Mouse (Mus musculus): Measurements from ENCODE around the gene Cst8. TPM values are rescaled to one million over a fixed set of nuclear protein-coding genes. Genes with fewer than 3 reads are reported as not detected.

Cst8 gene
- polyA plus RNA-seq, 1 experiment from 2014 or later, result 0.68 TPM

DNA sequence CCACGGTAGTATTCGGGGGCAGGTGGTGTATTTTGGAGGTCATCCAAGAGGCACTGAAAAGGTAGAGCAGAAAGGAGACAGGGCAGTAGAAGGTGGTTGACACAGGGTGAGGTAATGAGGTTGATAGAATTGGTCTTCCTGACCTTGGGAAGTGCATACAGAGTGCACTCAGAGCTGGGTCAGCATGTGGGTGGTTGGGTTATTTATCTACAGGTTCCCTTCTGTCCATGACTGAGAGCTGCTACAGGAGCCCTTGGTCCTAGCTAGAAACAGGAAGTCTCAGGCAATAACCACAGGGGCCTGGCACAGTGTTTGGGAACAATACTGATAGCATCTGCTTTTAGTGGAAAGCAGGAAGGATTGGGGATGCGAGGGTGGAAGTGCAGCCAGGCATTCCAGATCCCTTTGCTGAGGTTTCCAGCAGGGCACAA is 2.9 kb downstream of the Cst8 start:
- H3K4me3 ChIP-seq (ENCODE audit: low read depth, low read length), result no peak overlapping the region
- H3K9ac ChIP-seq (replicated peaks; ENCODE audit: low read depth, low read length), result no peak overlapping the region
- H3K27me3 ChIP-seq (ENCODE audit: control insufficient read depth, insufficient read depth, low read length), result no peaks in the 10 kb centered on the region
- no peak overlapping the region for H3K4me2 ChIP-seq (replicated peaks; ENCODE audit: low read depth, low read length)
- 51% methylated on average over 3 of the region's 3 CpGs for WGBS
- H3K36me3 ChIP-seq (ENCODE audit: control insufficient read depth, insufficient read depth, low read length), result no peaks in the 10 kb centered on the region
- H3K4me1 ChIP-seq (ENCODE audit: control insufficient read depth, insufficient read depth, low read length), result no peaks in the 10 kb centered on the region
- no peak for ATAC-seq (ENCODE audit: insufficient number of reproducible peaks, insufficient read depth, low FRiP score, low read depth)
- no peak overlapping the region for H3K27ac ChIP-seq (ENCODE audit: low read length)
- no peaks in the 10 kb centered on the region for H3K9me3 ChIP-seq (ENCODE audit: control insufficient read depth, low read depth, low read length)

DNA sequence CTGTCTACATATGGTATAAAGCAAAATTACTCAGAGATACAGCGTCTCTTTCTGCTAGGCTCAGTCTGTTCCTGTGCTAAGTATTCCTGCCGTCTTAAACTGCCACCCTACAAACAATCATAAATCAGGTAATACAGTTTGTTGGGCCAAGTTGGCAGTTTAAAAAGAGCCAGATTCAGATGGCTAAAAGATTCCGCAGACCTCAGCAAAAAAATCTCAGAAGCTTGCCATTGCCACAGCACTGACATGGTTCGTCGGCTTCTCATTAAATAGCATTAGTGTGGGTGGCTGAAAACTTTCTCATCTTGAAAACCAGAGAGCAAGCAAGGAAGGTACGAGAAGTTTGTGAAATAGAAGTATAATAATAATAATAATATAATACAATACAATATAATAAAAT is 8.1 kb downstream of the Cst8 start:
- no peaks in the 10 kb centered on the region for H3K4me1 ChIP-seq (ENCODE audit: control insufficient read depth, insufficient read depth, low read length)
- H3K9ac ChIP-seq (replicated peaks; ENCODE audit: low read depth, low read length), result no peak overlapping the region
- H3K4me2 ChIP-seq (replicated peaks; ENCODE audit: low read depth, low read length), result no peak overlapping the region
- H3K9me3 ChIP-seq (ENCODE audit: control insufficient read depth, low read depth, low read length), result no peaks in the 10 kb centered on the region
- no peaks in the 10 kb centered on the region for H3K36me3 ChIP-seq (ENCODE audit: control insufficient read depth, insufficient read depth, low read length)
- H3K4me3 ChIP-seq (ENCODE audit: low read depth, low read length), result no peak overlapping the region
- no peak overlapping the region for H3K27ac ChIP-seq (ENCODE audit: low read length)
- 55% methylated on average over 6 of the region's 6 CpGs for WGBS
- no peak for ATAC-seq (ENCODE audit: insufficient number of reproducible peaks, insufficient read depth, low FRiP score, low read depth)
- H3K27me3 ChIP-seq (ENCODE audit: control insufficient read depth, insufficient read depth, low read length), result no peaks in the 10 kb centered on the region

DNA sequence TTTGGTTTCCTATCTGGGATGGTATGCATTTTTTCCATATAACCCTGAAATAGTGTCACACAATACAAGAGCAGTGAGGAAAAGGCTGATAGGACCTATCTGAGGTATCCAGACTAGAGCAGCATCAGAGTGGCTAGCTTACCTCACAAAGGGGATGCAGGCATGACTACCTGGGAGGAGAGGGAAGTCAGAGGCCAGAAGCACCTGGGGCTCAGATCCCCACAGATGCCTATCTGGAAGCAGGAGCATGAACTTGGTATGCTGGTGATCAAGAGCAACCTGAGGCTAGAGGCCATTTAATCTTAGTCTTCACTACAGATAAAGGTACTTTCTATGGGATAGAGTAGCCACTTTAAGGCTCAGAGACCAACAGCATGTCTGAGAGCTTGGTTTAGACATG is 21.3 kb downstream of the Cst8 start, which contains the start of gene Cst13:
Cst13 (plus strand) TSS at position 173 of the 400 bp plus-strand sequence.
- no peak within 1 kb of the TSS for H3K9ac ChIP-seq (replicated peaks; ENCODE audit: low read depth, low read length)
- ATAC-seq (ENCODE audit: insufficient number of reproducible peaks, insufficient read depth, low FRiP score, low read depth), result no peak
- no peaks in the 10 kb centered on the region for H3K4me1 ChIP-seq (ENCODE audit: control insufficient read depth, insufficient read depth, low read length)
- H3K27ac ChIP-seq (ENCODE audit: low read length), result no peak within 1 kb of the TSS
- H3K9me3 ChIP-seq (ENCODE audit: control insufficient read depth, low read depth, low read length), result no peaks in the 10 kb centered on the region
- H3K27me3 ChIP-seq (ENCODE audit: control insufficient read depth, insufficient read depth, low read length), result no peaks in the 10 kb centered on the region
- H3K4me3 ChIP-seq (ENCODE audit: low read depth, low read length), result no peak within 1 kb of the TSS
- H3K36me3 ChIP-seq (ENCODE audit: control insufficient read depth, insufficient read depth, low read length), result no peaks in the 10 kb centered on the region
- H3K4me2 ChIP-seq (replicated peaks; ENCODE audit: low read depth, low read length), result no peak within 1 kb of the TSS

DNA sequence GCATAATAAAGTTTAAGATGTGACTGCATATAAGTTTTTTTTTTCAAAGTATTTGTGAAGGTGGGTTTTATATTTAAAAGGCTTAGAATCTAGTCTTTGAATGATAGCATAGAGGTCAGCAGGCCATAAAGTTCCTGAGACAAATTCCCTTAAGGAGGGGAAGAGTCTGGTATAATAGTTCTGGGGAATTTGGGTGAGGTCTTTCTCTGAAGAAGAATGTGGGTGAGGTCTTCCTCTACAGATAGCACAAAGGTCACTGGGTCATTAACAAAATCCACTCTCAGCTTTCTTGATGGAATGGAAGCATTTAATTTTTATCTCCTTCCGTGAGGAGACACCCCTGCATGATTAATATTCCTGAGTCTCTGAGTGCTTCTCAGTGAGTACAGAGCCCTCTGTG is 27.4 kb downstream of the Cst8 start:
- Histone ChIP-seq H3K9ac (replicated peaks; ENCODE audit: low read depth, low read length) (no peak overlapping the region), H3K4me3 (ENCODE audit: low read depth, low read length) (no peak overlapping the region), H3K4me2 (replicated peaks; ENCODE audit: low read depth, low read length) (no peak overlapping the region), H3K27ac (ENCODE audit: low read length) (no peak overlapping the region), H3K36me3 (ENCODE audit: control insufficient read depth, insufficient read depth, low read length) (no peaks in the 10 kb centered on the region), H3K4me1 (ENCODE audit: control insufficient read depth, insufficient read depth, low read length) (no peaks in the 10 kb centered on the region), H3K9me3 (ENCODE audit: control insufficient read depth, low read depth, low read length) (no peaks in the 10 kb centered on the region), H3K27me3 (ENCODE audit: control insufficient read depth, insufficient read depth, low read length) (no peaks in the 10 kb centered on the region)
- 11% methylated on average over 1 of the region's 1 CpGs for WGBS
- ATAC-seq (ENCODE audit: insufficient number of reproducible peaks, insufficient read depth, low FRiP score, low read depth), result no peak

DNA sequence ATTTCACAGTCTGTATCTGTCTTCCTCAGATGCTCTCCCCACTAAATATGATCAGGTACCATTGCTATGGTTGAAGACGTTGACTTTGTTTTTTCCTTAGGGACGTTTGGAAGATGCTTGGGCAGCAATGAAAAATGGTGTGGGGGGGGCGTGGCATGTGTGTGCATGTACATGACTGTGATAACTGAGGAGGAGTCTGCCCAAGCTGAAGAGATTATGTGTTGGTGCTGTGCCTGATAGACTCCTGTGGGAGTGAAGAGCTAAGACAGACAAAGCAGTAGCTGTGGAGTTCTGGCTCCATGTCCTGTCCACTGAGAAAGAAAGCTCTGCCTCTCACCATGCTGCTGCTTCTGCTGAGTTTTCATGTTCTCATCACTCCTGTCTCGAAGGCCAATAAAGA is 36.3 kb downstream of the Cst8 start, which contains the start of gene Cst9:
Cst9 (plus strand) TSS at position 236 of the 400 bp plus-strand sequence.
- Histone ChIP-seq H3K9me3 (ENCODE audit: control insufficient read depth, low read depth, low read length) (no peaks in the 10 kb centered on the region), H3K4me1 (ENCODE audit: control insufficient read depth, insufficient read depth, low read length) (no peaks in the 10 kb centered on the region), H3K4me2 (replicated peaks; ENCODE audit: low read depth, low read length) (no peak within 1 kb of the TSS), H3K36me3 (ENCODE audit: control insufficient read depth, insufficient read depth, low read length) (no peaks in the 10 kb centered on the region), H3K27me3 (ENCODE audit: control insufficient read depth, insufficient read depth, low read length) (no peaks in the 10 kb centered on the region), H3K27ac (ENCODE audit: low read length) (no peak within 1 kb of the TSS), H3K9ac (replicated peaks; ENCODE audit: low read depth, low read length) (no peak within 1 kb of the TSS), H3K4me3 (ENCODE audit: low read depth, low read length) (no peak within 1 kb of the TSS)
- no peak for ATAC-seq (ENCODE audit: insufficient number of reproducible peaks, insufficient read depth, low FRiP score, low read depth)
- 57% methylated on average over 4 of the region's 4 CpGs for WGBS

GRCm38 (mm10) chr2:148838075-148838777 is 39.6 kb downstream of the Cst8 start:
- ATAC-seq (ENCODE audit: insufficient number of reproducible peaks, insufficient read depth, low FRiP score, low read depth), result no peak
- 76% methylated on average over 5 of the region's 5 CpGs for whole genome bisulfite sequencing
- no peak overlapping the region for H3K4me2 ChIP-seq (replicated peaks; ENCODE audit: low read depth, low read length)
- no peaks in the 10 kb centered on the region for H3K27me3 ChIP-seq (ENCODE audit: control insufficient read depth, insufficient read depth, low read length)
- H3K9me3 ChIP-seq (ENCODE audit: control insufficient read depth, low read depth, low read length), result no peaks in the 10 kb centered on the region
- no peak overlapping the region for H3K27ac ChIP-seq (ENCODE audit: low read length)
- H3K9ac ChIP-seq (replicated peaks; ENCODE audit: low read depth, low read length), result no peak overlapping the region
- H3K4me1 ChIP-seq (ENCODE audit: control insufficient read depth, insufficient read depth, low read length), result no peaks in the 10 kb centered on the region
- no peaks in the 10 kb centered on the region for H3K36me3 ChIP-seq (ENCODE audit: control insufficient read depth, insufficient read depth, low read length)
- no peak overlapping the region for H3K4me3 ChIP-seq (ENCODE audit: low read depth, low read length)

GRCm38 (mm10) chr2:148839224-148839623 is 40.6 kb downstream of the Cst8 start:
- ATAC-seq (ENCODE audit: insufficient number of reproducible peaks, insufficient read depth, low FRiP score, low read depth), result no peak
- no peak overlapping the region for H3K27ac ChIP-seq (ENCODE audit: low read length)
- 86% methylated on average over 2 of the region's 2 CpGs for WGBS
- no peak overlapping the region for H3K9ac ChIP-seq (replicated peaks; ENCODE audit: low read depth, low read length)
- no peaks in the 10 kb centered on the region for H3K27me3 ChIP-seq (ENCODE audit: control insufficient read depth, insufficient read depth, low read length)
- no peaks in the 10 kb centered on the region for H3K9me3 ChIP-seq (ENCODE audit: control insufficient read depth, low read depth, low read length)
- no peak overlapping the region for H3K4me2 ChIP-seq (replicated peaks; ENCODE audit: low read depth, low read length)
- H3K36me3 ChIP-seq (ENCODE audit: control insufficient read depth, insufficient read depth, low read length), result no peaks in the 10 kb centered on the region
- no peak overlapping the region for H3K4me3 ChIP-seq (ENCODE audit: low read depth, low read length)
- H3K4me1 ChIP-seq (ENCODE audit: control insufficient read depth, insufficient read depth, low read length), result no peaks in the 10 kb centered on the region

DNA sequence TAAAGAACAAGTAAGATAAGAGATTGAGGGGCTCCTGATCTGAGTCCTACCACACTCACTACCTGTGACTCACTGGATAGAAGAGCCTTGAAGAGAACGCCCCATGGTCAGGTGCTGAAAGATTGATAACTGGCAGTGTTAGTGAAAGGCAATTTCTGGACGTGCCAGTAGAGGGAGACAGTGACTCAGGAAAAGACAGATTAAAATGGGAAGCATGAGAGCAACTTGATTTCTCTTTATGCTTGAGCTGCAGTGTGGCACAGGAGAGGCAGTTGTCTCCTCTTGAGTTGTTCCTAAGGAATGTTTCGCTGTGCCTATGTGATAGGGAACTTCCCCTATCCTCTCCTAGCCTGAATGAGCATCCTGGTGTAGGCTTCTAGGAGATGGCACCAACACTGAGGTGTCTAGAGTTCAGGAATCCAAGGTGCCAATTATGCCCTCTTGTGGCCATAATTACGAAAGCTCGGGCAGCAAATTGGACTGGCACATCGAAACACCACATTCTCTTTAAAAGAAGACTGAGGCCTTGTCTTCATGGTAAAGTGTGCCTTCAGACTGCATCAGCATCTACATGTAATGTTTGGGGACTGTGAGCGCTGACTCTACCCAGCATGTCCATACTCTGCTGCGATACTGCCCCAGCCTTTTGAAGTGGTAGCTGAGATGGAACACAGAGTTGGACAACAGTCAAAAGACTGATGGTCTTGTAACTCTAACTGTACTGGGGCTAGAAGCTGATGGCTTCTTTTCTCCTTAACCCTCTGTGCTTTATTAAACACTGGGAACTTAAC is 52.7 kb downstream of the Cst8 start:
- Histone ChIP-seq H3K4me3 (ENCODE audit: low read depth, low read length) (no peak overlapping the region), H3K36me3 (ENCODE audit: control insufficient read depth, insufficient read depth, low read length) (no peaks in the 10 kb centered on the region), H3K9ac (replicated peaks; ENCODE audit: low read depth, low read length) (no peak overlapping the region), H3K4me2 (replicated peaks; ENCODE audit: low read depth, low read length) (no peak overlapping the region), H3K4me1 (ENCODE audit: control insufficient read depth, insufficient read depth, low read length) (no peaks in the 10 kb centered on the region), H3K9me3 (ENCODE audit: control insufficient read depth, low read depth, low read length) (no peaks in the 10 kb centered on the region), H3K27me3 (ENCODE audit: control insufficient read depth, insufficient read depth, low read length) (no peaks in the 10 kb centered on the region), H3K27ac (ENCODE audit: low read length) (no peak overlapping the region)
- peak; percentile 65; the same call in 1 of the 2 replicates for ATAC-seq (ENCODE audit: insufficient number of reproducible peaks, insufficient read depth, low FRiP score, low read depth)
- WGBS, result 46% methylated on average over 8 of the region's 8 CpGs
